Mouse (Mus musculus): ENCODE data around the gene Guk1. TPM values are rescaled to one million over a fixed set of nuclear protein-coding genes. Genes with fewer than 3 reads are reported as not detected.

The Guk1 gene
- polyA plus RNA-seq, 1 experiment, result 118 TPM

Other genes with a start within 250 kb of the Guk1 start
- 1.3 and 2.2 TPM in 2 replicates for gene Hist3h2ba, start 243.3 kb downstream of the Guk1 start, polyA plus RNA-seq (2012; rRNA removed)
- gene Hist3h2a, start 237.5 kb downstream of the Guk1 start, polyA plus RNA-seq (2012; rRNA removed), result 22.0 and 27.2 TPM in 2 replicates
- 0.23 and 0.49 TPM in 2 replicates for gene Trim17, start 237.5 kb downstream of the Guk1 start, polyA plus RNA-seq (2012; rRNA removed)
- 27.1 and 28.1 TPM in 2 replicates for gene Trim11, start 214.1 kb downstream of the Guk1 start, polyA plus RNA-seq (2012; rRNA removed)
- 0.14 and 0.22 TPM in 2 replicates for gene Obscn, start 55.8 kb downstream of the Guk1 start, polyA plus RNA-seq (2012; rRNA removed)
- 3.8 and 4.0 TPM in 2 replicates for gene Iba57, start 28.5 kb downstream of the Guk1 start, polyA plus RNA-seq (2012; rRNA removed)
- gene Gjc2, start 9.0 kb downstream of the Guk1 start, polyA plus RNA-seq (2012; rRNA removed), result 8.9 and 9.5 TPM in 2 replicates
- 35.2 and 35.4 TPM in 2 replicates for gene Mrpl55, start 10.3 kb upstream of the Guk1 start, polyA plus RNA-seq (2012; rRNA removed)
- gene 2310033P09Rik, start 16.1 kb upstream of the Guk1 start, polyA plus RNA-seq (2012; rRNA removed), result 23.8 and 26.1 TPM in 2 replicates
- gene Arf1, start 36.1 kb upstream of the Guk1 start, polyA plus RNA-seq (2012; rRNA removed), result 531 and 605 TPM in 2 replicates
- 0.03 TPM in 2 replicates for gene Wnt3a, start 98.5 kb upstream of the Guk1 start, polyA plus RNA-seq (2012; rRNA removed)
- gene Wnt9a, start 114.7 kb upstream of the Guk1 start, polyA plus RNA-seq (2012; rRNA removed), result 11.6 and 11.7 TPM in 2 replicates
- 0.06 and 0.24 TPM in 2 replicates for gene Prss38, start 183.4 kb upstream of the Guk1 start, polyA plus RNA-seq (2012; rRNA removed)

All from urinary bladder, adult 2 months (tissue).